Mouse (Mus musculus) liver, embryonic 13.5 days (tissue): Measurements from ENCODE around the gene Cpn2. TPM values are rescaled to one million over a fixed set of nuclear protein-coding genes. Genes with fewer than 3 reads are reported as not detected.

Source experiments
- ATAC-seq: fragments of 200-750 bp; cut with Nextera tagmentation; 2 replicates; pipeline ENCODE4 v1.8.0; 2017; ENCODE audit warnings: low read depth, mild to moderate bottlenecking, moderate number of reproducible peaks, moderate library complexity
- DNase-seq: peaks from one replicate; pipeline ENCODE4 v3.0.0; 2022
- H3K27ac ChIP-seq: fragments of 300-500 bp; sonication (generic); 2 replicates; pipeline ENCODE4 v1.5.1; 2015; ENCODE audit warnings: moderate library complexity, mild to moderate bottlenecking, inconsistent platforms
- H3K27me3 ChIP-seq: fragments of 300-500 bp; sonication (generic); 2 replicates; pipeline ENCODE4 v1.6.1; 2015; ENCODE audit warnings: mild to moderate bottlenecking, inconsistent platforms
- H3K36me3 ChIP-seq: fragments of 300-500 bp; sonication (generic); 2 replicates; pipeline ENCODE4 v1.6.1; 2015; ENCODE audit warnings: mild to moderate bottlenecking, inconsistent platforms
- H3K4me1 ChIP-seq: fragments of 300-500 bp; sonication (generic); replicated peaks from 2 replicates; pipeline ENCODE4 v1.6.1; 2015; ENCODE audit warnings: inconsistent platforms
- H3K4me2 ChIP-seq: fragments of 300-500 bp; sonication (generic); 2 replicates; pipeline ENCODE4 v1.6.1; 2015; ENCODE audit warnings: inconsistent platforms, mild to moderate bottlenecking, moderate library complexity
- H3K4me3 ChIP-seq: fragments of 300-500 bp; sonication (generic); replicated peaks from 2 replicates; pipeline ENCODE4 v1.5.1; 2015; ENCODE audit warnings: mild to moderate bottlenecking, inconsistent platforms
- H3K9ac ChIP-seq: fragments of 300-500 bp; sonication (generic); 2 replicates; pipeline ENCODE4 v1.6.1; 2015; ENCODE audit warnings: mild to moderate bottlenecking, inconsistent platforms
- H3K9me3 ChIP-seq: fragments of 300-500 bp; sonication (generic); replicated peaks from 2 replicates; pipeline ENCODE4 v1.6.1; 2016; ENCODE audit warnings: inconsistent platforms
- WGBS: fragments of 180-500 bp; shearing (Covaris S2); methylation state at CpG from one replicate; pipeline ENCODE4 v1.1.7; 2015; ENCODE audit not compliant: insufficient replicate concordance; 5-methylcytosine and 5-hydroxymethylcytosine counted together
- polyA plus RNA-seq: library from polyadenylated mRNA; unstranded; fragments of >200 nt; fragmentation: Nextera tagmentation; extraction: Ambion mirVana; gene quantifications from 2 replicates; pipeline ENCODE4 v1.2.1, GENCODE M21; 2015

The Cpn2 gene
- polyA plus RNA-seq, 1 experiment from 2014 or later, result 1.7 TPM

- 70% methylated on average over 10 of the region's 10 CpGs for WGBS
- no peaks in the 10 kb centered on the region for H3K27me3 ChIP-seq
These were observed 7.9 kb downstream of the Cpn2 start for GRCm38 (mm10) chr16:30259444-30259843.

DNA sequence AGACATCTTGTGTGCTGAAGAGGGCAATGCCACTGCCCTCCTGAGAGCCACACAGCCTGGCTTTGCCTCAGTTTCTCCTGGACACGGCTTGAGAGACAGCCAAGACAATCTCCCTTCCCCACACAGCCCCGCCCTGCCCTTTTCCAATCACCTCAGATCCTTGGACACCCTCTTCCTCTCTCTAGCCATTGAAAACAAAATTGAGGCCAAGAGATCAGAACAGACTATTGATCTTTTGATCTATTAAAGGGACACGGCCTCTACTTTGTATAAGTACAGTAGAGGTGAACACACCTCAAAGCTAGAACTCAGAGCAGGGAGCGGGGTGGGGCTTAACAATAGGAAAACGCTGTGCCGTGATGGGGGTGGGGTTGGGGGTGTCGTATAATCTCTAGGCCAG lies 8.9 kb downstream of the Cpn2 start:
- 66% methylated on average over 7 of the region's 7 CpGs for whole genome bisulfite sequencing
- ATAC-seq, result no peak
- Histone ChIP-seq H3K4me2 (no peak overlapping the region), H3K27ac (no peak overlapping the region), H3K9ac (no peak overlapping the region), H3K27me3 (no peaks in the 10 kb centered on the region), H3K4me3 (no peak overlapping the region), H3K4me1 (peaks cover 21% of the 10 kb centered on the region), H3K9me3 (no peaks in the 10 kb centered on the region), H3K36me3 (0 out of 2 replicates have a peak, but pooled peaks cover 3% of the 10 kb centered on the region)
- no peak for DNase-seq

More at GRCm38 (mm10) chr16:30259444-30259843, 7.9 kb downstream of the Cpn2 start:
- 0 out of 2 replicates have a peak, but pooled peaks cover 3% of the 10 kb centered on the region for H3K36me3 ChIP-seq
- DNase-seq (no peak), ATAC-seq (no peak)
- H3K27ac ChIP-seq, result no peak overlapping the region
- H3K4me2 ChIP-seq, result no peak overlapping the region
- H3K9me3 ChIP-seq, result no peaks in the 10 kb centered on the region
- H3K4me1 ChIP-seq, result peaks cover 19% of the 10 kb centered on the region
- no peak overlapping the region for H3K4me3 ChIP-seq
- no peak overlapping the region for H3K9ac ChIP-seq

DNA sequence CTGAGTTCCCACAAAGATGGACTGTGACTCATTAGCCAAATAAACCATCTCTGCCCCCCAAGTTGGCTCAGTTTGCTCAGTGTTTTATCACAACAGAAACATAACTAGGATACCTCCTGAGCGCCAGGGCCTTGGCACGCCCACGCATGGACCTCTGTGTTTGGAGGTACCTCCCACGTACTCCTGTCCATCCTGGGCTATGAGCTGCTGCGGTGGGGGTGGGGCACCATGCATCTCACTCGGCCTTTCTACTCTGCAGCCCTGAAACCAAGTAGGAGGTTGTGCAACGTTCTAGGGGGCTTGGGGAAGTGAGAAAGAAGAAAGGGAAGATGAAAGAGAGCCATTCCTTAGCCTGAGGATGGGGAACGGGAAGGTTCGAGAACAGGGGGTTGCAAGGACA lies 9.6 kb downstream of the Cpn2 start:
- Histone ChIP-seq H3K9me3 (no peaks in the 10 kb centered on the region), H3K4me3 (no peak overlapping the region), H3K4me1 (peaks cover 22% of the 10 kb centered on the region), H3K27me3 (no peaks in the 10 kb centered on the region), H3K9ac (no peak overlapping the region), H3K36me3 (0 out of 2 replicates have a peak, but pooled peaks cover 3% of the 10 kb centered on the region), H3K4me2 (no peak overlapping the region), H3K27ac (no peak overlapping the region)
- ATAC-seq, result no peak
- whole genome bisulfite sequencing, result 30% methylated on average over 9 of the region's 9 CpGs
- DNase-seq, result no peak

- Histone ChIP-seq H3K27me3 (peaks cover 6% of the 10 kb centered on the region; the same call in 1 of the 2 replicates), H3K4me1 (peaks cover 28% of the 10 kb centered on the region), H3K36me3 (0 out of 2 replicates have a peak, but pooled peaks cover 3% of the 10 kb centered on the region), H3K4me3 (no peak overlapping the region), H3K27ac (no peak overlapping the region), H3K9ac (no peak overlapping the region), H3K4me2 (no peak overlapping the region), H3K9me3 (no peaks in the 10 kb centered on the region)
- DNase-seq (no peak), ATAC-seq (no peak)
- 53% methylated on average over 7 of the region's 7 CpGs for WGBS
These were observed 12.2 kb downstream of the Cpn2 start for GRCm38 (mm10) chr16:30255061-30255460.

GRCm38 (mm10) chr16:30253900-30254299 lies 13.4 kb downstream of the Cpn2 start:
- H3K27ac ChIP-seq, result no peak overlapping the region
- ATAC-seq, result no peak

GRCm38 (mm10) chr16:30253374-30253773 lies 13.9 kb downstream of the Cpn2 start:
- H3K4me2 ChIP-seq, result no peak overlapping the region
- DNase-seq, result no peak
- ATAC-seq, result no peak
- no peak overlapping the region for H3K27ac ChIP-seq
- no peaks in the 10 kb centered on the region for H3K36me3 ChIP-seq
- H3K27me3 ChIP-seq, result peaks cover 9% of the 10 kb centered on the region; the same call in 1 of the 2 replicates
- 64% methylated on average over 4 of the region's 4 CpGs for WGBS
- H3K4me1 ChIP-seq, result peaks cover 31% of the 10 kb centered on the region
- no peak overlapping the region for H3K4me3 ChIP-seq
- H3K9ac ChIP-seq, result no peak overlapping the region
- no peaks in the 10 kb centered on the region for H3K9me3 ChIP-seq

More at GRCm38 (mm10) chr16:30253900-30254299, 13.4 kb downstream of the Cpn2 start:
- DNase-seq, result no peak
- no peaks in the 10 kb centered on the region for H3K36me3 ChIP-seq
- 63% methylated on average over 9 of the region's 9 CpGs for WGBS
- H3K9ac ChIP-seq, result no peak overlapping the region
- H3K4me3 ChIP-seq, result no peak overlapping the region
- H3K9me3 ChIP-seq, result no peaks in the 10 kb centered on the region
- peaks cover 33% of the 10 kb centered on the region for H3K4me1 ChIP-seq
- no peak overlapping the region for H3K4me2 ChIP-seq
- peaks cover 9% of the 10 kb centered on the region; the same call in 1 of the 2 replicates for H3K27me3 ChIP-seq

DNA sequence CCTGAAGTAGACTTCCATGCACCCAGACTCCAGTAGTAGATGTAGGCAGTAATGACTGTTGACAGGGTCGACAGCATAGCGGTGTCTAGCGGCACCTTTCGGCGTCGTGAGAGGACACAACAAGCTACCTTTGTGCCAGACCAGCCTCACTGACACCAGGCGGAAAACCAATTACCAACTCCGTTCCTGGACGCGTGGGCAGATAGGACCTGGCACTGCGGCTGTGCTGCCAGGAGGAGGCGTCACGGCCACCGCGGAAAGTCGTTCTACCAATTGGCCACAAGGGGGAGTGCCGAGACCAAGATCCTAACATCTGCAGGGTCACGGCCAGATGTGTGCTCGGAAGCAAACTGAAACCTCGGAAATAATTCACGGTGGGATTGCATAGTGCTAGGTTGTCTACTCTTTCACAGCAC lies 15.3 kb downstream of the Cpn2 start:
- H3K9ac ChIP-seq, result peak overlapping the region; percentile 8; the same call in 1 of the 2 replicates
- ATAC-seq, result peak; percentile 51; the same call in 1 of the 2 replicates

GRCm38 (mm10) chr16:30244037-30244700 lies 23.1 kb downstream of the Cpn2 start:
- Histone ChIP-seq H3K27ac (no peak overlapping the region), H3K4me3 (no peak overlapping the region), H3K36me3 (no peaks in the 10 kb centered on the region), H3K27me3 (peaks cover 7% of the 10 kb centered on the region; the same call in 1 of the 2 replicates), H3K4me1 (peaks cover under 1% of the 10 kb centered on the region; the same call in 1 of the 2 replicates), H3K9me3 (no peaks in the 10 kb centered on the region), H3K9ac (no peak overlapping the region), H3K4me2 (no peak overlapping the region)
- WGBS, result 64% methylated on average over 12 of the region's 12 CpGs
- DNase-seq, result no peak
- no peak for ATAC-seq

More for the DNA sequence above, 15.3 kb downstream of the Cpn2 start:
- H3K4me2 ChIP-seq, result peak overlapping the region; percentile 56
- peak overlapping the region; percentile 30 for H3K4me3 ChIP-seq
- no peaks in the 10 kb centered on the region for H3K9me3 ChIP-seq
- no peak overlapping the region for H3K27ac ChIP-seq
- peaks cover 9% of the 10 kb centered on the region; the same call in 1 of the 2 replicates for H3K27me3 ChIP-seq
- H3K36me3 ChIP-seq, result no peaks in the 10 kb centered on the region
- 1% methylated on average over 21 of the region's 21 CpGs for WGBS
- DNase-seq, result peak; percentile 66
- peaks cover 20% of the 10 kb centered on the region for H3K4me1 ChIP-seq

GRCm38 (mm10) chr16:30241623-30242022 lies 25.7 kb downstream of the Cpn2 start:
- ATAC-seq, result no peak
- Histone ChIP-seq H3K9ac (no peak overlapping the region), H3K9me3 (no peaks in the 10 kb centered on the region), H3K27me3 (peaks cover 16% of the 10 kb centered on the region), H3K36me3 (no peaks in the 10 kb centered on the region), H3K4me2 (no peak overlapping the region), H3K27ac (no peak overlapping the region), H3K4me1 (no peaks in the 10 kb centered on the region), H3K4me3 (no peak overlapping the region)
- no peak for DNase-seq
- 16% methylated on average over 2 of the region's 2 CpGs for WGBS

DNA sequence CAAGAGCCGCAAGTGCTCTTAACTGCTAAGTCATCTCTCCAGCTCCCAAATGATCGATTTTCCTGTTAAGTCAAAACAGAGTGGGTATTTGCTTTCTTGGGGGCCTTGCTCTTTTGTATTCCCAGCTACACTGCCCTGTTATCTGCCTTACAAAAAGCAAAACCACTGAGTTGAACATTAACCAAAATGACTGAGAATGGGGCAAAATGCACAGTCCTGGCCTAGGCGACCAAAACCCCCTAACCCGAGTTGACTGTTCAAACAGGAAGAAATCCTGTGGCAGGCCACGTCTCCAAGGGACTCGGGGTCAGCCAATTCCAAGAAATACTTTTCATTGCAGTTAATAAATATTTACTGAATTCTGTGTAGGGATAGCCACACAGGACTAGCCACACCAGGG lies 28.5 kb downstream of the Cpn2 start:
- no peak for DNase-seq

DNA sequence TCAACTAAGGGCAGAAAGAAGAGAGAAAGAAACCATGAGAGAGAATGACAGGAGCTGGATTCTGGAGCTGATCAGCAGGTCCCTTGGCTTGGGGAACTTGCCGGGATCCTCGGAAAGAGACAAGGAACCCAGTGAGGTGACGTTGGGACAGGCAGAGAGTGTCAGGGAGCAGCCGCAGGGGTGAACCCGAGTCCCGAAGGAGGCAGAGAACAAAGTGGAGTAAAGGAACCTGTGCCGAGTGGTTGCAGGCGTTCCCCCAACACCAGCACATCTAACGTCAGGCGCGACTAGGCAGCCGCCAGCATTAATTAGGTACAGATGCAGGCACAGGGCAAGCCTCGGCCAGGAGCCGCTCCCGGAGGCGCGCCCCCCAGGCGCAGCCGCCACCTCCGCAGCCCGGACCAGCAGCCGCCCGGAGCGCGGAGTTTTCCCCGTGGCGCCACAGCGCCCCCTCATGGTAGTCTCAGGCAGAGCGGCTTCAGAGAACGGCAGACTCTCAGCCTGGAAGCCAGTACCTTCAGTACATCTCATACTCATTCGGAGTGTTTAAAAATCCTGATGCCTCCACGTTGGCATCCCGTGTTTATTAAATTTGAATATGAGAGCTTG lies 31.1 kb downstream of the Cpn2 start:
- Histone ChIP-seq H3K27ac (no peak overlapping the region), H3K9me3 (no peaks in the 10 kb centered on the region), H3K27me3 (peaks cover 37% of the 10 kb centered on the region), H3K9ac (peak overlapping the region; percentile 33; the same call in 1 of the 2 replicates), H3K4me3 (peak overlapping the region; percentile 40), H3K36me3 (no peaks in the 10 kb centered on the region), H3K4me1 (peaks cover 17% of the 10 kb centered on the region), H3K4me2 (peak overlapping the region; percentile 68)
- DNase-seq (peak; percentile 58), ATAC-seq (peak; percentile 42; the same call in 1 of the 2 replicates)
- 2% methylated on average over 32 of the region's 33 CpGs for WGBS

More for the DNA sequence above, 28.5 kb downstream of the Cpn2 start:
- Histone ChIP-seq H3K4me2 (no peak overlapping the region), H3K4me1 (peaks cover 17% of the 10 kb centered on the region), H3K27ac (peak overlapping the region; percentile 55), H3K9ac (no peak overlapping the region), H3K4me3 (no peak overlapping the region), H3K27me3 (peaks cover 41% of the 10 kb centered on the region), H3K9me3 (no peaks in the 10 kb centered on the region), H3K36me3 (no peaks in the 10 kb centered on the region)
- WGBS, result 43% methylated on average over 6 of the region's 6 CpGs
- peak; percentile 60 for ATAC-seq
